Mouse (Mus musculus) T-helper 2 cell (primary cell): Measurements from ENCODE around the gene Gpr132.

Source experiments
- in situ Hi-C: fragments of 300-600 bp; cut with MboI, MseI; formaldehyde crosslinking; loops from one replicate; pipeline ENCODE4 v1.15.1; 2025; ENCODE audit warnings: high pct_unique_total_duplicates

Gene Gpr132

GRCm38 (mm10) chr12:112868178-112869087 is at the start of gene Gpr132:
Gene Gpr132, minus strand, starts transcription at chr12:112868228.
- in situ Hi-C loops, result no loop called here

GRCm38 (mm10) chr12:112917486-112917885 is 49.5 kb upstream of the Gpr132 start:
- in situ Hi-C loops, result loop anchor here (10.0 kb wide), 1 partner anchor 1473 kb away; the partner anchor contains the start of gene Tnfaip2

DNA sequence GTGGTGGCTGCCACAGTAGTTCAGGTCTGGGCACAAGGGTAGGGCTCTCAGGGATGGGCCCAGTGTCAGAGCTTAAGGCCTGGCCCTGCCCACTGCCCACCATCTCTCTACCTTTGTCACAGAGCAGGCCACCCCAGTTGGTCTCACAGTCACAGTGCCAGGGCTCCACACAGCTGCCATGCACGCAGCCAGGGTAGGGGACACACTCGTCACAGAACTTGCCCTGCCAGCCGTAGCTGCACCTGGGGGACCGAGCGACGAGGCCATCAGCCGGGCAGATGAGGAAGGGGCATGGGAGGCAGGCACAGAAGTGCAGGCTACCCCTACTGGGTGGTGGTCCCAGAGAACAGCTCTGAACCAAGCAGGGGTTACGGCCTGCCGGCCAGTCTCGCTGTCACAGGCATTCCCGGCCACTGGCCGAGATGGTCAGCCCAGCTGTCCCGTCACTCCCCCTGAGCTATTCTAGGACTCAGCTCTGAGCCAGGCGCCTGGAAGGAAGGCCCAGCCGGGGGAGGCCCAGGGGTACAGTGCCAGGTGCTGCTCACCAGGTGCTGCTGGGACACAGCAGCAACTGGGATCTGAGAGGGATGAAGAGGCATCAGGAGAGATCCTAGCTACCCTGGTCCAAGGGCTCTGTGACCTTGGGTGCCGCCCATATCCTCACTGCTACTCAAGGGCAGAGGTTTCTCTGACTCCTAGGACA is 48.8 kb upstream of the Gpr132 start:
- in situ Hi-C loops, result loop anchor here (10.0 kb wide), 1 partner anchor 1472 kb away; the partner anchor contains the start of gene Tnfaip2

- in situ Hi-C loops, result loop anchor here (10.0 kb wide), 1 partner anchor 1471 kb away; the partner anchor contains the start of gene Tnfaip2
Observed at GRCm38 (mm10) chr12:112915587-112915986, 47.6 kb upstream of the Gpr132 start.

DNA sequence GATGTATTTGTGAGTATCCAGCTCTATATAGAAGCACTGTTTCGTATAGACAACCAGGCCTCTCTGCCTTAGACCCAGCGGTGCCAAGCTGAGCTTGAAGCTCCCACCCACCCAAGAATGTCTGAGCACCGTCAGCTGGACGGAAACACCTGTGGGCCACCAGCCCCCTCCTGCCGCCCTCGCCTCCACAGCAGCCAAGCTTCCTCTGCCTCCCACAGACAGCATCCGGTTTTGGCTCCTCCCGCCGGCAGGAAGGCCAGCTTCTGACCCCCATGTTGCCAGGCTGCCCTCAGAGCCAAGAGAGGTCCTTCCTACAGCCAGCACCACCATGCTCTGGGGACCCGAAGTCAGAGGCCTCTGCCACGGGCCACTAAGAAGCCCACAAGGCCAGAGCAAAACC is 46.5 kb upstream of the Gpr132 start:
- in situ Hi-C loops, result loop anchor here (10.0 kb wide), 1 partner anchor 1470 kb away; the partner anchor contains the start of gene Tnfaip2

DNA sequence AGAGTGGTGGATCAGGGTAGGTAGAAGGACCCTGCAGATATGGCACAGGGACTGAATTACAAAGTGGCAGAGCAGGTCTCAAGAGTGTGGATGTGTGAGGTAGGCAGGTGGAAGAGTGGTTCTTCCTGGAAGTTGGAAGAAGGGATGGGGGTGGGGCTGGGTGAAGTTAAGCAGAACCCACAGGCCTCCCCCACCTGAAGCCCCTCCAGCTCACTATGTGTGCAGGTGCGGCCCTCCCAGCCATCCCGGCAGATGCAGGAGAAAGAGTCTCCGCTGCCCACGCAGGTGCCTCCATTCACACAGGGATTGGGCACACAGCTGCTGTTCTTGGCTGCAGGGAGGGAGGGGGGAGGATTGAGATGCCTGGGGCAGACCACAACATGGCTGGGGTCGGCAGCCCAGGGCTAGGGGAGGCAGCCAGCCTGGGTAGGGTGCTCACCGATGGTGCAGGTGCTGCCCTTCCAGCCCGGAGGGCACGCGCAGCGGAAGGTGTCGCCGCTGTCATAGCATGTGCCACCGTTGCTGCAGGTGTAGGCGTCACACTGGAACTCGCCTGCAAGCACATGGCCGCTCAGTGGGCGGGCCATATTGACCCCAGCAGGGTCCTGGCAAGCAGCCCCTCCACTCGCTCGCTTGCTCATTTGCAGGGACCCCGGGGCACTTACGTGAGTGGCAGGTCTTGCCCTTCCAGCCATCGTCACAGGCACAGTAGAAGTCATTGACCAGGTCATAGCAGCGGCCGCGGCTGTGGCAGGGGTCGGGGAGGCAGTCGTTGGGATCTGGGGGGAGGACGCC is 45.1 kb upstream of the Gpr132 start:
- in situ Hi-C loops, result loop anchor here (10.0 kb wide), 1 partner anchor 1468 kb away; the partner anchor contains the start of gene Tnfaip2

DNA sequence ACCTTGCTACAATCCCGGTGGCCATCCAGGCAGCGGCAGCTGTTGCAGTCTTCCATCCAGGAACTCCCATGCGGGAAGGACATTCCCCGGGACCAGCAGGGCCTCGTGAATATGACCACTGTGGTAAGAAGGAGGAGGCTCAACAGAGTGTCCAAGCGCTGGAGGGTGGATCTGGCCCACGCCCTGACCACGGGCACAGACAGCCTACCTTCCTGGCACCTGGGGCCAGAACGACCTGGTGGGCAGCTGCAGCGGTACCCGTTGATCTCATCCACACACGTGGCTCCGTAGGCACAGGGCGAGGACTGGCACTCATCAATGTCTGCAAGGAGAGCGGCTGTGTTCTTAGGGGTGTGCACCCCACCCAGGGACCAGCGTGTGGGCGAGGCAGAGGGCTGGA is 43.7 kb upstream of the Gpr132 start:
- in situ Hi-C loops, result loop anchor here (10.0 kb wide), 1 partner anchor 1467 kb away; the partner anchor contains the start of gene Tnfaip2

DNA sequence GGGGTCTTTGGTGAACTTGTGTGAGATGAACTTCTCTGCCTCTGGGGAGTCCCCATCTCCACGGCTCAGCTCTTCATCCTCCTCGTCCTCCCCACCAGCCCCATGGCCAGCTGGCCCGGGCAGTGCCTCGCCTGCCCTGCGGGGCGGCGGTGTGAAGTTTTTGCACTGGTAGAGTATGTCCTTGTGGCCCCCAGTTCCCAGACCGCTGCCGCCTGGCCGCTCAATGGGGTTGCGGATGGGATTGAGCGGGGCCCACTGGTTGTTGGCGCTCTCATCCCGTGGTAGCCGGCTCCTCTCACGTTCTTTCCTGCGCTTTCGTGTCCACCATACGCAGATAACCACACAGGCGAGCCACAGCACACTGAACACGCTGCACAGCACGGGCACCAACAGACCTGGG is 41.0 kb upstream of the Gpr132 start:
- in situ Hi-C loops, result no loop called here

DNA sequence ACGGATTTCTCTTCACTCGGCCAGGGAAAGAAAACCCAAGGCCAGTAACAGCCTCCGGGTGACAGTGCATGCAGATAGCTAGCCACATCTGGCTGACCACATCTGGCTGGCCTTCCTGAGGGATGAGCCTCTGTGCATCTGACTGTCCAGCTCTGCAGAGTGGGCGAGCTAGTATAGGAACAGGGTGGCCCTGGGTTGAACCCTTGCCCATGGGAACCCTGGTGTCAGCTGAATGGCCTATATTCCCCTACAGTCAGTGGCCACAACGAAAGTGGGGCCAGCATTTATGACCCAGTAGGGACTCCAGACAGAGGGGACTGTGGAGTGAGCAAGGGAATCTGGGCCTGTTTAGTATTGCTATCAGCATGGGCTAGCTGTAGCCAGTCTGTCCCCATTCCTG is 37.0 kb upstream of the Gpr132 start:
- in situ Hi-C loops, result no loop called here

- in situ Hi-C loops, result no loop called here
Observed at GRCm38 (mm10) chr12:112903941-112904340, 35.9 kb upstream of the Gpr132 start.

DNA sequence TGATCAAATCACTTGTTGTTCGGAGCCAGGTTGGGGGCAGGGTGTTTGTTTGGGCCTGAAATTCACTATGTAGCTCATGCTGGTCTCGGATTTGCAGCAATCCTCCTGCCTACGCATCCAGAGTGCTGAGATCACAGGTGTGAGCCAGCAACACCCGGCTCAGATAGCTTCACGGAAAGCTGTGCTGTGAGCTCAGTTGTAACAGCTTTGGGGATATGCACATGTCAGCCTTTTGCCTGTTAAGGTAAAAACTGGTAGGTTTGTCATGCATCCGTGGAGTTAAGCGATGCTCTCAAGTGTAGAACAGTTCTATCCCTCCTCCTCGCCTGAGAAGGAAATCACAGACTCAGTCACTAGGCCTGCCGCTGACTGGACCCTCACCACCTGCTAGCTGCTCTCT is 32.6 kb upstream of the Gpr132 start:
- in situ Hi-C loops, result no loop called here

DNA sequence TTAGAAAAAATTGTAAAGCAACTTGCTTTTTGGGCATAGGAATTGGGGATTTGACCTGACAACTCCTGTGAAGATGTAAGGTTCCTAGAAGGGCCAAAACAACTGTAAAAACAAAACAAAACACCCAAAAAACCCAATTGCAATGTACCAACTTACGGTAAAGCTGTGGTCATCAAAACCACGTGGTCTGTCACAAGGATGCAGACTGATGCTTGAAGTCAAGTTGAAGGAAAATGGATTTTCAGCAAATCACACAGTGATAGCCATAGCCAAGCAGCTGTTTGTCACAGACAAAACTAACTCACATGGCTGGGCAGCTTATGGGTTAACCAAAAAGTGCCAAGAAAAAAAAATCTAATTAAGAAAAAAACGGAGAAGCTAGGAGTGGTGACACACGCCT is 30.9 kb upstream of the Gpr132 start:
- in situ Hi-C loops, result no loop called here

DNA sequence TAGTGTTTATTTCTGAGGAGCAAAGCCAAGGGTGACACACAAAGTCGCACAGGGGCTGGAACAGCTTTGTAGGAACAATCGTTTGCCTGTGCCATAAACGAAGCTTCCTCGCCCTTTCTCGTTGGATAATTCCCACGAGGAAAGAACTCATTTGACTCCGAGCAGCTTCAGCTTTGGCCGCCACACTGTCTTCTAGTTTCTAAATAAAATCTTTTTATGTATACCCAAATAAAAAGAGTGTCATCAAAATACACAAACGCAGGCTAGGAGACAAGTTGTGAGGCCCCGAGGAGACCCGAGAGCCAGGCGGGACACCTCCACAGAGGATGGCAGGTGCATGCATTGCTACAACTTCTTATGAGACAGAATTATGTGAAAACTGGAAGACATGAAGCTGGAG is 30.3 kb upstream of the Gpr132 start:
- in situ Hi-C loops, result no loop called here

DNA sequence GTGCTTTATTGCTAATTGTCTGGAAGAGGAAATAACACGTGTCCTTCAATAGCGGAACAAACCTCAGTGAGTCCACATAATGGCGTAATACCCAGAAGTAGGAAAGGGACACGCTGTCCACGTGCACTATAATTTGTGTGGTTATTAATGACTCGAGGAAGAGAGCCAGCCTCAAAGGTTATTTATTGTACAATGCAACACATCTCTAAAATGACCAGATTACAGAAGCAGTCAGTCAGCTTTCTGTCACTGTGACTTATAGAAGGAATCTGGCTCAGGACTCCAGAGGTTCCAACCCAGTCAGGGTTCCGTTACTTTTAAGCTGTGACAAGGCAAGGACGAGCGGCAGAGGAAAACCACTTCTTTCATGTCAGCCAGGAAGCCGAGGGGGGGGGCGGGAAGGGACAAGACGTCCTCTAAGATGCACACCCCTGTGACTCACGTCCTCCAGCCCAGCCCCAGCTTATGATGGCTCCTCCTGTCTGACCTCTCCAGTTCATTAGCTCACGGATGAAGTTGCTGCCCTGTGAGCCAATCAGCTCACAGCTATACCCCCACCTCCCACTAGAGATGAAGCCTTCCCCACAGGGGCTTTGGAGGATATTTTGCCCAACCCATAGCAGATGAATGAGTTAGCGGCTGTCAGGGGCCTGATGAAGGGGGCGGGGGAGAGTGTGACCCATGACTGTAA is 29.6 kb upstream of the Gpr132 start:
- in situ Hi-C loops, result no loop called here

- in situ Hi-C loops, result no loop called here
Observed at GRCm38 (mm10) chr12:112894969-112895368, 26.9 kb upstream of the Gpr132 start.

GRCm38 (mm10) chr12:112894303-112894884 is 26.4 kb upstream of the Gpr132 start:
- in situ Hi-C loops, result no loop called here

DNA sequence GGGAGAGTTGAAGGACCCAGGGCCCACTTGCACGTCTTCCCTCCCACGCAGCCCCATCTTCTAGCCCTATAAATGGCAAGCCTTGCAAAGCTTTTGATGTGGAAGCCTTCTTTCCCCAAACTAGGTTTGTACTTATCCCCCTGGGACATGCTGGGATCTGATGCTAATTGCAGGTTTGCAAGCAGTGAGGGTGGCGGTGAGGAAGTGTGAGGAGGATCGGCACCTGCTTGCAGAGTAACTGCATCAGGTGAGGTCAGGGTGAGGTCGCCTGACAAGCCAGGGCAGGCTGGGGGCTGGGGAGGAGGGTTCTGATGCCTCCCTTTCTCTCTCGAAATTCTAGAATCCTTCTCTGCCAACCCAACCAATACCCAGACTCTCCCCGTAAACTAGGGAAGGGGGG is 17.4 kb upstream of the Gpr132 start:
- in situ Hi-C loops, result no loop called here

DNA sequence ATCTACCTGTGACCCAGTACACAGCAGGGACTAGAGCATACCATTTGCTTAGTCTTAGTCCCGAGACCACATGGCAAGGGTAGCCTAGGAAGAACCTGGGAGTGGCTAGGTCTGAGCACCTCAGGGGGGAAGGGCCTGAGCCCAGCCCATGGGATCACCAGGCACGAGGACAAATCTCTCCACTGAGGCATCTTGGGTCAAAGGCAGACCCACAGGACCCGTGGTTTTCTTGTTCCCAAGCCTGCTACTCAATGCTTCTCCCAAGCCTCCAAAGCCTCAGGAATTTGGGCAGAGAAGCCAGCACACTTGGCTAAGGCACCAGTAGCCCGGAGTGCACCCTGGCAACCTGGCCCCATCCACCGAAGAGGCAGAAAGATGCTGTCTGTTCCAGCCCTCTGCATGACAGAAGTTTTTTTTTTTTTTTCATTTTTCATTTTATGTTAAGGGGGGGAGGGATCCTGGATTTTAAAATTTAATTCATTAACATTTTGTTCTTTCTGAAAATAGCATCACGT is 13.3 kb upstream of the Gpr132 start:
- in situ Hi-C loops, result no loop called here

DNA sequence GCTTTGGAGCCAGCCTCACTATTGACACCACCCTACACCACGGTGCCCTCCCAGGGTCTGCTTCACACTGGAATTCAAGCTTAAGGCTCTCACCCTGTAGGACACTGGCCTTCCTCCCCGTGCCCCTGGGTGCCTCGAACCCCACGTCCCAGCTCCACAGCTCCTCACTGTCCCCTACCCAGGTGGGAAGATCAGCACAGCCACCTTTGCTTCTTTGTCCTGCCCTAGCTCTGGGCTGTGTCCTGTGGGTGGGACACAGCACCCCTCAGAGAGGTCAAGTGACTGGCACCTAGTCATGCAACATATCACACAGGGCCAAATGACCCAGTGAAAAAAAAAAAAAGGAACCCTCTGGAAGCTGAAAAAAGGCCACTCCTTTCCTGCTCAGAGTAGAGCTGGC is 12.6 kb upstream of the Gpr132 start:
- in situ Hi-C loops, result no loop called here

DNA sequence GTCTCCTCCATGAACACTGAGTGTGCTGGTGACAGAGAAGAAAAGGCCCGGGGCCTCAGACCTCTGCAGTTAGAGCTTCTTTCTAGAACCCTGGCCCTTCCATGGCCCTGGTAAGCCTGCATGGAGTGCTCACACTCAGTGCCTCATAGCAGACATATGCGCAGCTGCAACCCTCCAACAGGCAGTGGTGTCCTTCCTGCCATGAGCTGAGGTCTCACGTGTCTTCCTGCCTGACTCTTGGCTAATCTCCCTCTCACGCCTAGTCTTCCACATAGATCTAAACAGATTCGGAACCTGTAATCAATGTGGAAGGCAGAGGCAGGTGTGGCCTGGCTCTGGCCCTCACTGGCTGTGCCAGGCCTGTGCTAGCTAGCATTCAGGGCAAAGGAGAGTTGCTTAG is 11.7 kb upstream of the Gpr132 start:
- in situ Hi-C loops, result loop anchor here (5.0 to 10.0 kb wide), 3 partner anchors 68 to 115 kb away; partner anchors contain the start of gene Clba1
